Mouse (Mus musculus) lung, postnatal 0 days (tissue): ENCODE measurements around the gene Tmc2. TPM values are rescaled to one million over a fixed set of nuclear protein-coding genes. Genes with fewer than 3 reads are reported as not detected.

Source experiments
- ATAC-seq: fragments of 200-750 bp; cut with Nextera tagmentation; 2 replicates; pipeline ENCODE4 v1.8.0; 2017; ENCODE audit warnings: moderate library complexity
- DNase-seq: peaks from one replicate; pipeline ENCODE4 v3.0.0-alpha.2; 2016; ENCODE audit warnings: low spot score
- H3K27ac ChIP-seq: fragments of 300-500 bp; sonication (generic); 2 replicates; pipeline ENCODE4 v1.5.1; 2014; ENCODE audit warnings: antibody characterized with exemption, mild to moderate bottlenecking, low read length, mixed read lengths
- H3K27me3 ChIP-seq: fragments of 300-500 bp; sonication (generic); replicated peaks from 2 replicates; pipeline ENCODE4 v1.6.1; 2014; ENCODE audit warnings: low read length, mixed read lengths; ENCODE audit not compliant: insufficient read depth
- H3K36me3 ChIP-seq: fragments of 300-500 bp; sonication (generic); 2 replicates; pipeline ENCODE4 v1.6.1; 2014; ENCODE audit warnings: low read length, mixed read lengths; ENCODE audit not compliant: insufficient read depth
- H3K4me1 ChIP-seq: fragments of 300-500 bp; sonication (generic); 2 replicates; pipeline ENCODE4 v1.6.1; 2014; ENCODE audit warnings: antibody characterized with exemption, low read depth, low read length, mixed read lengths; ENCODE audit not compliant: insufficient read depth
- H3K4me2 ChIP-seq: fragments of 300-500 bp; sonication (generic); replicated peaks from 2 replicates; pipeline ENCODE4 v1.6.1; 2014; ENCODE audit warnings: low read depth, mild to moderate bottlenecking, low read length, moderate library complexity, mixed read lengths
- H3K4me3 ChIP-seq: fragments of 300-500 bp; sonication (generic); 2 replicates; pipeline ENCODE4 v1.5.1; 2014; ENCODE audit warnings: low read depth, low read length
- H3K9ac ChIP-seq: fragments of 300-500 bp; sonication (generic); replicated peaks from 2 replicates; pipeline ENCODE4 v1.6.1; 2014; ENCODE audit warnings: low read depth, mild to moderate bottlenecking
- H3K9me3 ChIP-seq: fragments of 300-500 bp; sonication (generic); 2 replicates; pipeline ENCODE4 v1.6.1; 2016; ENCODE audit warnings: low read length, mixed read lengths
- CTCF ChIP-seq: IDR thresholded peaks from 2 replicates; pipeline ENCODE4 v1.5.1; 2016; ENCODE audit warnings: antibody characterized with exemption, mild to moderate bottlenecking
- EP300 ChIP-seq: IDR thresholded peaks from 2 replicates; pipeline ENCODE4 v1.6.1; 2016; ENCODE audit warnings: antibody characterized with exemption, mild to moderate bottlenecking, control low read depth
- whole genome bisulfite sequencing: fragments of 180-500 bp; shearing (Covaris S2); extraction: QIAGEN DNeasy Blood & Tissue Kit; methylation state at CpG from one replicate; pipeline ENCODE4 v1.1.7; 2014; 5-methylcytosine and 5-hydroxymethylcytosine counted together
- polyA plus RNA-seq: library from polyadenylated mRNA; unstranded; fragments of >200 nt; fragmentation: Nextera tagmentation; extraction: Ambion mirVana; gene quantifications from 2 replicates; pipeline ENCODE4 v1.2.1, GENCODE M21; 2015

Gene Tmc2
- polyA plus RNA-seq, 1 experiment from 2014 or later = not detected

DNA sequence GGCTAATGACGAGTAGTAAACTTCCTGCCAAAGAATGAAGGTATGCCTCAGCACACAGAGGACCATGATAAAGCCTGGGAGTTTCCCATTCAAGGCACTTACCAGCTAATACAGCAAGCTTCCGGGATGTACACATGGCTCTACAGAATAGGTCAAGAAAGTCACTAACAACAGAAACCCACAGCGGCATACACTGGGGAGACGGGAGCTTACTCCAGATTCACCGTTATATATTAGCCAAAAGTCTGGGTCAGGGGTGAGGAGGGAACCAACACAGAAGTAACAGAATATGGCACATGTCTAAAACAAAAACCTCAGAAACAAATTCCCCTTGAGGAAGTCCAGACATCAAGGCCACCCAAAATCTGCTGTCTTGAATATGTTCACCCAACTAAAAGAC is 32.3 kb upstream of the Tmc2 start:
- H3K27me3 ChIP-seq = no peaks in the 10 kb centered on the region
- H3K9ac ChIP-seq = no peak overlapping the region

DNA sequence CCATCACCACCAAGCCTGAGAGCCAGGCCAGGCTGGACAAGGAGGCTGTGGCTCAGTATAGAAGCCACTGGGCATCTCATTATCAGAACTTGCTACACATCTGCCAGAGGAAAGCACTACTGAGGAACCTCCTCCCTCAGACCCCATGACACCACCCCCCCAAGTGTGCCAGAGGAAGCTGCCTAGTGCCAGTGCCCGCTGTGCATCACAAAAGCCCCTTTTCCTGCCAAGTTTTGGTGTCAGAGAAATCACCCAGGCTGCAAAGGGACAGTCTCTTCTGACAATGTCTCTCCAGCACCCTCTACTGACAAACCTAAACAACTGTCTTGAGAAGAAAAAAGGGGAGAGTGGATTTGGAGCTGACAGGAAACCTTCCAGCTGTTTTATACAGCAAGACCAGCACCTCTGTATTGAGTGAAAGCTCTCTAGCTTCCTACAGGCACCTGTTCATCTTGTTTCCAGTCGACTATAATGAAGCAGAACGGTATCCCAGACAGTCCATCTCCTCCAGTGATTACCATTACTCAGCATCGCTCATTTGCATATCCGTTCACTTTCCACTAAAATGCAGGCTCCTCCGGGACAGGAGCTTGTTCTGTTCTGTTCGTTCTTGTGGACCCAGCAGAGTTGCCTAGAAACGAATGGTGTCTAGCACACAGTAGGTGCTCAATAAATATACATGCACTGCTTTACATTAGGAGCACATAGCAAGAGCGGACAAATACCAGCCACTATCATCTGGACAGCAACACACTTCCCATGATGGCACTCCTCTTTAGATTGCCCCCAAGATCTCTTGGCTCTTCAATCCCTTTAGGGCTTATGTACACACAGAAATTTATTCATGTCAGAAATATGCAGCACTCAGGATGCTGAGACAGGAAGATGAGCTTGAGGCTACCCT is 28.4 kb upstream of the Tmc2 start:
- no peak overlapping the region for H3K4me2 ChIP-seq
- no peaks in the 10 kb centered on the region for H3K9me3 ChIP-seq
- ATAC-seq (peak; percentile 37), DNase-seq (peak; percentile 69)
- no peaks in the 10 kb centered on the region for H3K4me1 ChIP-seq
- H3K27ac ChIP-seq = no peak overlapping the region
- 65% methylated on average over 9 of the region's 9 CpGs for WGBS
- peaks cover 15% of the 10 kb centered on the region; the same call in 1 of the 2 replicates for H3K36me3 ChIP-seq
- TF ChIP-seq EP300 (no peak), CTCF (peak; percentile 60)
- H3K27me3 ChIP-seq = no peaks in the 10 kb centered on the region
- no peak overlapping the region for H3K9ac ChIP-seq
- H3K4me3 ChIP-seq = no peak overlapping the region

More for the DNA sequence above, 32.3 kb upstream of the Tmc2 start:
- no peaks in the 10 kb centered on the region for H3K36me3 ChIP-seq
- H3K4me2 ChIP-seq = no peak overlapping the region
- TF ChIP-seq EP300 (no peak), CTCF (no peak)
- H3K4me3 ChIP-seq = no peak overlapping the region
- ATAC-seq = no peak
- no peak overlapping the region for H3K27ac ChIP-seq
- no peak for DNase-seq
- WGBS = 70% methylated on average over 5 of the region's 5 CpGs
- H3K9me3 ChIP-seq = no peaks in the 10 kb centered on the region
- H3K4me1 ChIP-seq = no peaks in the 10 kb centered on the region

DNA sequence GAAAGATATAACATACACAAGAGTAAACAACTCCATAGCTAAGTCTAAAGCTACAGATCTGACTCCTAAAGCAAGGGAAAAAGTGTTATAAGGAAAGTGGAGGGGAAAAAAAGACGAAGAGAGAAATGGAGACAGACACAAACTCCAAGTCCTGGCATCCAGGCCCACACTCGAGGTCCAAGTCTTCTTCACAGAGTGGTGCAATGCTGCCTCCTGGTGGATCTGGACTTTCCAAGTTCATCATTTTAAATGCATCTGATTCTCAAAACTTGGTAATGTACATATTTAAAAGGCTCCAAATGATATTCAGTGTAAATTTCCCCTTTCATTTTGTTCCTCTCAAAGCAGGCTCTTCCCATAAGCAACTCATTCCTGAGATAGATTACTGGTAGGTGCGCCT is 27.1 kb upstream of the Tmc2 start:
- Histone ChIP-seq H3K27me3 (no peaks in the 10 kb centered on the region), H3K9me3 (no peaks in the 10 kb centered on the region), H3K4me3 (no peak overlapping the region), H3K9ac (no peak overlapping the region), H3K27ac (no peak overlapping the region), H3K4me2 (no peak overlapping the region), H3K36me3 (peaks cover 28% of the 10 kb centered on the region; the same call in 1 of the 2 replicates), H3K4me1 (no peaks in the 10 kb centered on the region)
- WGBS = 45% methylated on average over 3 of the region's 3 CpGs
- TF ChIP-seq EP300 (no peak), CTCF (peak; percentile 75)
- DNase-seq (peak; percentile 60), ATAC-seq (no peak)

DNA sequence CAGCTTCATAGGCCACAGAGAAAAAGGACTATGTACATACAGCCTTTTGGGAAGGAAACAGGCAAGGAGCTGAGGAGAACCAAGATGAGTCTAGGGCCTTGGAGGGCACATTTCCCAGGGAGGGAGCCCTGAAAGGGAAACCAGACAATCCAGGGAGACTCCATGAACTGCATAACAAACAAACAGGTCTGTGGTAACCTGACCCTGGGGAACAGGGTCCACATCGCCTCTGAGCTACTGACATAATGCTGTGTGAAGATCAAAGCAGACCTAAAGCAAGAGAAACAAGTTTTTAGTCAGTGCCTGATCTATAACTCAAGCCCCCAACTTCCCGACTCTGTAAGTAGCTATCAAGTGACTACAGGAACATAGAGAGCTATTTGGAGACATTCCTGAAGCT is 23.3 kb upstream of the Tmc2 start:
- H3K36me3 ChIP-seq = peaks cover 35% of the 10 kb centered on the region; the same call in 1 of the 2 replicates
- no peak overlapping the region for H3K4me2 ChIP-seq
- no peak for ATAC-seq
- H3K9ac ChIP-seq = no peak overlapping the region
- 77% methylated on average over 2 of the region's 2 CpGs for WGBS
- TF ChIP-seq EP300 (no peak), CTCF (no peak)
- H3K27ac ChIP-seq = no peak overlapping the region
- DNase-seq = no peak
- no peaks in the 10 kb centered on the region for H3K9me3 ChIP-seq
- no peaks in the 10 kb centered on the region; the same call in 1 of the 2 replicates for H3K4me1 ChIP-seq
- no peak overlapping the region for H3K4me3 ChIP-seq
- no peaks in the 10 kb centered on the region for H3K27me3 ChIP-seq

DNA sequence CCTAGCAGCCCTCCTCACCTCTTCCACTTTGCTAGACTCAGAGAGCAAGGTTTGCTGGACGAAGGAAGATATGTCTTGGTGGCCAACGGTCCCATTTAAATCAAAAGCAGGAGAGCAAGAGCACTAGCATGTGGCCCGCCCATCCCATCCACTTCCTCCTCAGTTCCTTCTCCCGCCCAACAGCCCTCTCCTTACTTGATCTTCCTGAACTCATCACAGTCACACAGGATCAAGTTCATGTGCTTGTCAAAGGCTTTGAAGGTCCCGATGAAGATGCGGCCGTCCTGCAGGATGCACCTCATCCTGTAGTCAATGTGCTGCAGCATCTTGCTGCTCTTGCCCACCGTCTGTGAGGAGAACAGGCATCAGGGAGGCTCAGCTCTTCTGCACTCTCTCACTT is 18.2 kb upstream of the Tmc2 start:
- 48% methylated on average over 8 of the region's 8 CpGs for WGBS
- no peak overlapping the region; the same call in 1 of the 2 replicates for H3K4me3 ChIP-seq

DNA sequence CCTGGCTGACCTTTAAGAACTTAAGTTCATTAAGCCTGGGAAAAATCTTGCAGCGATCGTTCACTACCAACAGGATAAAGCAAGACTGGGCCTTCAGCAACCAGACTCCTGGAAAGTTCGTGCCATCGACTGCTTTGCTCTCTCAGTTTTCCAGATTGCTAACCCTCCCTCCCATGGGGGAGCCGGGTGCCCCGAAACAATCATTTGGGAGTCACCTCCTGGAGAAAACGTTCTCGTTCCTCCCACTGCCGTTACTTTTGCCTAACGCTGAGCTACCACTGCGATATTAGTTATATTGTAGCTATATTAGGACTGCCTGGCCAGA is 16.7 kb upstream of the Tmc2 start:
- DNase-seq (peak; percentile 46), ATAC-seq (peak; percentile 7; the same call in 1 of the 2 replicates)
- no peak for TF ChIP-seq CTCF
- TF ChIP-seq EP300 = no peak
- Histone ChIP-seq H3K4me3 (peak overlapping the region; percentile 98), H3K4me1 (peaks cover 7% of the 10 kb centered on the region; the same call in 1 of the 2 replicates), H3K9ac (peak overlapping the region; percentile 100), H3K27me3 (no peaks in the 10 kb centered on the region), H3K36me3 (peaks cover 7% of the 10 kb centered on the region; the same call in 1 of the 2 replicates), H3K9me3 (no peaks in the 10 kb centered on the region), H3K27ac (peak overlapping the region; percentile 96), H3K4me2 (peak overlapping the region; percentile 80)
- WGBS = under 1% methylated on average over 11 of the region's 11 CpGs

More for the DNA sequence above, 18.2 kb upstream of the Tmc2 start:
- DNase-seq (no peak), ATAC-seq (no peak)
- Histone ChIP-seq H3K27ac (no peak overlapping the region), H3K27me3 (no peaks in the 10 kb centered on the region), H3K9ac (no peak overlapping the region), H3K4me2 (no peak overlapping the region), H3K4me1 (peaks cover 7% of the 10 kb centered on the region; the same call in 1 of the 2 replicates), H3K36me3 (peaks cover 17% of the 10 kb centered on the region; the same call in 1 of the 2 replicates), H3K9me3 (no peaks in the 10 kb centered on the region)
- TF ChIP-seq EP300 (no peak), CTCF (no peak)
